Mouse (Mus musculus): ENCODE data around the gene Mrps5. TPM values are rescaled to one million over a fixed set of nuclear protein-coding genes. Genes with fewer than 3 reads are reported as not detected.

Mrps5 gene
- polyA plus RNA-seq, 1 experiment from 2014 or later: 155 TPM

GRCm38 (mm10) chr2:127648145-127648544 lies 61.1 kb downstream of the Mrps5 start:
- WGBS: 93% methylated on average over 6 of the region's 6 CpGs
- Histone ChIP-seq H3K36me3 (ENCODE audit: control insufficient read depth, insufficient read depth, low read length) (no peaks in the 10 kb centered on the region), H3K4me3 (ENCODE audit: low read depth, low read length) (no peak overlapping the region), H3K4me1 (replicated peaks; ENCODE audit: control insufficient read depth, insufficient read depth, low read length) (no peaks in the 10 kb centered on the region), H3K4me2 (ENCODE audit: low read length) (no peak overlapping the region), H3K9ac (ENCODE audit: low read length) (no peak overlapping the region), H3K27me3 (replicated peaks; ENCODE audit: control insufficient read depth, insufficient read depth, low read length) (peaks cover 5% of the 10 kb centered on the region), H3K9me3 (ENCODE audit: control insufficient read depth, low read length) (no peaks in the 10 kb centered on the region), H3K27ac (ENCODE audit: low read depth) (no peak overlapping the region)
- ATAC-seq (replicated peaks; ENCODE audit: low FRiP score, low TSS enrichment, low read depth) (no peak), DNase-seq (ENCODE audit: low spot score) (no peak)

GRCm38 (mm10) chr2:127649921-127650320 lies 62.9 kb downstream of the Mrps5 start:
- no peak for ATAC-seq (replicated peaks; ENCODE audit: low FRiP score, low TSS enrichment, low read depth)
- Histone ChIP-seq H3K4me2 (ENCODE audit: low read length) (no peak overlapping the region), H3K27me3 (replicated peaks; ENCODE audit: control insufficient read depth, insufficient read depth, low read length) (peaks cover 23% of the 10 kb centered on the region), H3K4me3 (ENCODE audit: low read depth, low read length) (no peak overlapping the region), H3K27ac (ENCODE audit: low read depth) (no peak overlapping the region), H3K36me3 (ENCODE audit: control insufficient read depth, insufficient read depth, low read length) (no peaks in the 10 kb centered on the region), H3K4me1 (replicated peaks; ENCODE audit: control insufficient read depth, insufficient read depth, low read length) (no peaks in the 10 kb centered on the region), H3K9ac (ENCODE audit: low read length) (no peak overlapping the region), H3K9me3 (ENCODE audit: control insufficient read depth, low read length) (no peaks in the 10 kb centered on the region)
- DNase-seq (ENCODE audit: low spot score): no peak
- WGBS: 65% methylated on average over 5 of the region's 5 CpGs

- no peak overlapping the region for H3K4me2 ChIP-seq (ENCODE audit: low read length)
- WGBS: 70% methylated on average over 5 of the region's 5 CpGs
- peaks cover 40% of the 10 kb centered on the region for H3K27me3 ChIP-seq (replicated peaks; ENCODE audit: control insufficient read depth, insufficient read depth, low read length)
- no peaks in the 10 kb centered on the region for H3K36me3 ChIP-seq (ENCODE audit: control insufficient read depth, insufficient read depth, low read length)
- H3K9ac ChIP-seq (ENCODE audit: low read length): no peak overlapping the region
- ATAC-seq (replicated peaks; ENCODE audit: low FRiP score, low TSS enrichment, low read depth): no peak
- H3K4me3 ChIP-seq (ENCODE audit: low read depth, low read length): no peak overlapping the region
- DNase-seq (ENCODE audit: low spot score): no peak
- no peak overlapping the region for H3K27ac ChIP-seq (ENCODE audit: low read depth)
- H3K9me3 ChIP-seq (ENCODE audit: control insufficient read depth, low read length): no peaks in the 10 kb centered on the region
- H3K4me1 ChIP-seq (replicated peaks; ENCODE audit: control insufficient read depth, insufficient read depth, low read length): peaks cover 7% of the 10 kb centered on the region; the same call in 1 of the 2 replicates
Observed at GRCm38 (mm10) chr2:127651601-127652000, 64.6 kb downstream of the Mrps5 start.

DNA sequence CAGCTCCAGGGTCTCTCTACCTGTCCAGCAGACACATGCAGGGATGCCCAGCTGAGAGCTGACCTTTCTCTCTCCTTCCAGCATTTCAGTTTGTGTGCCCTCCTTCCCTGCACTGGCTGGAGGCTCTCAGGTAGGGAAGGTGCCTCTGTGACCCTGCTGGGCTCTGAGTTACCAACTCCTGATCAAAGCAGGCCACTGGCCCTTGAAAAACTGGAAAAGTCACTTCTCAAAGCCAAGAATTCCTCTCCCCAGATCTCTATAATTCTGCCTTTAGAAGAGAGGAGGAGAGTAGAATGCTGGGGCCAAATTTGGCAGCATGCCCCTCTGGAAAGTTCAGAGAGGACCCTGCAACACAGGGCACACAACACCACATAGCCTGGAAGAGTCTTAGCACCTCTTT lies 65.3 kb downstream of the Mrps5 start:
- Histone ChIP-seq H3K4me3 (ENCODE audit: low read depth, low read length) (no peak overlapping the region), H3K9ac (ENCODE audit: low read length) (no peak overlapping the region), H3K36me3 (ENCODE audit: control insufficient read depth, insufficient read depth, low read length) (no peaks in the 10 kb centered on the region), H3K4me1 (replicated peaks; ENCODE audit: control insufficient read depth, insufficient read depth, low read length) (peaks cover 7% of the 10 kb centered on the region; the same call in 1 of the 2 replicates), H3K27me3 (replicated peaks; ENCODE audit: control insufficient read depth, insufficient read depth, low read length) (peaks cover 47% of the 10 kb centered on the region), H3K27ac (ENCODE audit: low read depth) (no peak overlapping the region), H3K4me2 (ENCODE audit: low read length) (no peak overlapping the region), H3K9me3 (ENCODE audit: control insufficient read depth, low read length) (no peaks in the 10 kb centered on the region)
- DNase-seq (ENCODE audit: low spot score) (no peak), ATAC-seq (replicated peaks; ENCODE audit: low FRiP score, low TSS enrichment, low read depth) (no peak)

DNA sequence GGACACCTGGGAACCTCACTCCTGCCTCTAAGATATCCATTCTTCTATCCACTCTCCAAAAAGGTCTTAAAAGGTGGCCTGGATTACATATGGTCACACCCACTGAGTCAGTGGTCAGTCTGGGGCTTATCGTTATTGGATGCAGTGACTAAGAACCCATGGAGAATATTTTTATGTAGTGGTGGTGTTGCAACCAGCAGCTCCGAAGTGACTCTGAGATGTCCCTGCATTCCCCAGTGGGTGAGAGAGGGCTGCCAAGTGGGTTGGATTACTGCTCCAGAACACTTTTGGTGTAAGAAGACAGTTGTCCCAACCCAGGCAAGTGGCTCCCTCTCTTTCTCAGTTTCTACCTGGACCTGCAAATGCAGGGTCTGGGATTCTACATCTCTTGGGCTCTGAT lies 65.8 kb downstream of the Mrps5 start:
- H3K9me3 ChIP-seq (ENCODE audit: control insufficient read depth, low read length): no peaks in the 10 kb centered on the region
- DNase-seq (ENCODE audit: low spot score): no peak

GRCm38 (mm10) chr2:127654786-127655185 lies 67.8 kb downstream of the Mrps5 start:
- no peak overlapping the region for H3K27ac ChIP-seq (ENCODE audit: low read depth)

More for the DNA sequence above, 65.8 kb downstream of the Mrps5 start:
- no peak overlapping the region for H3K9ac ChIP-seq (ENCODE audit: low read length)
- WGBS: 82% methylated on average over 2 of the region's 2 CpGs
- ATAC-seq (replicated peaks; ENCODE audit: low FRiP score, low TSS enrichment, low read depth): no peak
- H3K4me3 ChIP-seq (ENCODE audit: low read depth, low read length): no peak overlapping the region
- no peak overlapping the region for H3K4me2 ChIP-seq (ENCODE audit: low read length)
- no peaks in the 10 kb centered on the region for H3K36me3 ChIP-seq (ENCODE audit: control insufficient read depth, insufficient read depth, low read length)
- peaks cover 7% of the 10 kb centered on the region; the same call in 1 of the 2 replicates for H3K4me1 ChIP-seq (replicated peaks; ENCODE audit: control insufficient read depth, insufficient read depth, low read length)
- peaks cover 52% of the 10 kb centered on the region for H3K27me3 ChIP-seq (replicated peaks; ENCODE audit: control insufficient read depth, insufficient read depth, low read length)
- no peak overlapping the region for H3K27ac ChIP-seq (ENCODE audit: low read depth)

DNA sequence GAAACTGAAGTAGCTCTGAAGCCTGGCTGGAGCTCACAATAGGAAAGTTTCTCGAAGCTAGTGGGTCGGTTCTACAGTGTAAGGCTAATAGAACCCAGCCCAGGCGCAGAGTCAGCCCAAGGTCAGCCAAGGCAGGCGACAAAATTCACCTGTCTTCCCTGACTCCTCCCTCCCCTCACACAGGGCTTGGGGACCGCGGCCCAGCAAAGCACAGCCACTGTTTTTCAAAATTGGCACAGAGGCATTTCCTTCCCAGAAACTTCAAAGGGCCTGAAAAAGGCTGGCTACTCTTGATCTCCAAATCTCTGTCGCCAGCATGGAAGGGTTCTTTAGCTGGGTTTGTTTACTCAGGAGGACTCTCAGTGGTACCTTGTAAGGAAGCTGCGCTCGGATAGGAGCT lies 68.4 kb downstream of the Mrps5 start:
- no peak overlapping the region for H3K27ac ChIP-seq (ENCODE audit: low read depth)

More at GRCm38 (mm10) chr2:127654786-127655185, 67.8 kb downstream of the Mrps5 start:
- no peak for ATAC-seq (replicated peaks; ENCODE audit: low FRiP score, low TSS enrichment, low read depth)
- Histone ChIP-seq H3K4me3 (ENCODE audit: low read depth, low read length) (no peak overlapping the region), H3K36me3 (ENCODE audit: control insufficient read depth, insufficient read depth, low read length) (no peaks in the 10 kb centered on the region), H3K9ac (ENCODE audit: low read length) (no peak overlapping the region), H3K9me3 (ENCODE audit: control insufficient read depth, low read length) (no peaks in the 10 kb centered on the region), H3K27me3 (replicated peaks; ENCODE audit: control insufficient read depth, insufficient read depth, low read length) (peaks cover 56% of the 10 kb centered on the region), H3K4me2 (ENCODE audit: low read length) (no peak overlapping the region), H3K4me1 (replicated peaks; ENCODE audit: control insufficient read depth, insufficient read depth, low read length) (peaks cover 7% of the 10 kb centered on the region; the same call in 1 of the 2 replicates)
- 55% methylated on average over 3 of the region's 3 CpGs for WGBS
- no peak for DNase-seq (ENCODE audit: low spot score)

GRCm38 (mm10) chr2:127656086-127656720 lies 69.2 kb downstream of the Mrps5 start, which contains the start of gene Mal:
TSS of gene Mal (minus strand) at chr2:127656695.
- ATAC-seq (replicated peaks; ENCODE audit: low FRiP score, low TSS enrichment, low read depth) (no peak), DNase-seq (ENCODE audit: low spot score) (peak; percentile 57)
- WGBS: under 1% methylated on average over 43 of the region's 43 CpGs
- Histone ChIP-seq H3K4me1 (replicated peaks; ENCODE audit: control insufficient read depth, insufficient read depth, low read length) (peaks cover 7% of the 10 kb centered on the region; the same call in 1 of the 2 replicates), H3K9me3 (ENCODE audit: control insufficient read depth, low read length) (no peaks in the 10 kb centered on the region), H3K36me3 (ENCODE audit: control insufficient read depth, insufficient read depth, low read length) (no peaks in the 10 kb centered on the region), H3K4me2 (ENCODE audit: low read length) (peak within 1 kb of the TSS; percentile 59), H3K27me3 (replicated peaks; ENCODE audit: control insufficient read depth, insufficient read depth, low read length) (peaks cover 56% of the 10 kb centered on the region), H3K9ac (ENCODE audit: low read length) (no peak within 1 kb of the TSS), H3K27ac (ENCODE audit: low read depth) (no peak within 1 kb of the TSS), H3K4me3 (ENCODE audit: low read depth, low read length) (peak within 1 kb of the TSS; percentile 34)

More for the DNA sequence above, 68.4 kb downstream of the Mrps5 start:
- no peak overlapping the region for H3K4me2 ChIP-seq (ENCODE audit: low read length)
- 8% methylated on average over 9 of the region's 9 CpGs for whole genome bisulfite sequencing
- no peaks in the 10 kb centered on the region for H3K9me3 ChIP-seq (ENCODE audit: control insufficient read depth, low read length)
- no peaks in the 10 kb centered on the region for H3K36me3 ChIP-seq (ENCODE audit: control insufficient read depth, insufficient read depth, low read length)
- H3K9ac ChIP-seq (ENCODE audit: low read length): no peak overlapping the region
- ATAC-seq (replicated peaks; ENCODE audit: low FRiP score, low TSS enrichment, low read depth) (no peak), DNase-seq (ENCODE audit: low spot score) (no peak)
- H3K4me3 ChIP-seq (ENCODE audit: low read depth, low read length): no peak overlapping the region
- peaks cover 56% of the 10 kb centered on the region for H3K27me3 ChIP-seq (replicated peaks; ENCODE audit: control insufficient read depth, insufficient read depth, low read length)
- H3K4me1 ChIP-seq (replicated peaks; ENCODE audit: control insufficient read depth, insufficient read depth, low read length): peaks cover 7% of the 10 kb centered on the region; the same call in 1 of the 2 replicates
